Mouse (Mus musculus): ENCODE measurements around the gene Pitpna. TPM values are rescaled to one million over a fixed set of nuclear protein-coding genes. Genes with fewer than 3 reads are reported as not detected.

Pitpna gene
- total and polyA plus RNA-seq, 2 experiments from 2014 or later: 90.7 to 109 TPM

GRCm38 (mm10) chr11:75570375-75571125 lies 17.3 kb upstream of the Pitpna start:
- H3K4me1 ChIP-seq (ENCODE audit: insufficient read depth, low read length): peaks cover 13% of the 10 kb centered on the region; the same call in 1 of the 2 replicates
- H3K4me2 ChIP-seq (ENCODE audit: low read depth, low read length): no peak overlapping the region
- 87% methylated on average over 17 of the region's 17 CpGs for WGBS
- peaks cover 15% of the 10 kb centered on the region for H3K36me3 ChIP-seq (ENCODE audit: insufficient read depth, low read length)
- no peaks in the 10 kb centered on the region for H3K27me3 ChIP-seq (ENCODE audit: insufficient read depth, low read length)
- no peak for DNase-seq (ENCODE audit: low spot score)
- no peak overlapping the region for H3K9ac ChIP-seq (replicated peaks; ENCODE audit: low read length)
- no peak overlapping the region for H3K27ac ChIP-seq
- H3K9me3 ChIP-seq (ENCODE audit: low read length): no peaks in the 10 kb centered on the region
- H3K4me3 ChIP-seq (ENCODE audit: low read length): no peak overlapping the region
- TF ChIP-seq CTCF (IDR thresholded peaks at IDR 0.05; ENCODE audit: low read depth): no peak
- ATAC-seq: no peak

DNA sequence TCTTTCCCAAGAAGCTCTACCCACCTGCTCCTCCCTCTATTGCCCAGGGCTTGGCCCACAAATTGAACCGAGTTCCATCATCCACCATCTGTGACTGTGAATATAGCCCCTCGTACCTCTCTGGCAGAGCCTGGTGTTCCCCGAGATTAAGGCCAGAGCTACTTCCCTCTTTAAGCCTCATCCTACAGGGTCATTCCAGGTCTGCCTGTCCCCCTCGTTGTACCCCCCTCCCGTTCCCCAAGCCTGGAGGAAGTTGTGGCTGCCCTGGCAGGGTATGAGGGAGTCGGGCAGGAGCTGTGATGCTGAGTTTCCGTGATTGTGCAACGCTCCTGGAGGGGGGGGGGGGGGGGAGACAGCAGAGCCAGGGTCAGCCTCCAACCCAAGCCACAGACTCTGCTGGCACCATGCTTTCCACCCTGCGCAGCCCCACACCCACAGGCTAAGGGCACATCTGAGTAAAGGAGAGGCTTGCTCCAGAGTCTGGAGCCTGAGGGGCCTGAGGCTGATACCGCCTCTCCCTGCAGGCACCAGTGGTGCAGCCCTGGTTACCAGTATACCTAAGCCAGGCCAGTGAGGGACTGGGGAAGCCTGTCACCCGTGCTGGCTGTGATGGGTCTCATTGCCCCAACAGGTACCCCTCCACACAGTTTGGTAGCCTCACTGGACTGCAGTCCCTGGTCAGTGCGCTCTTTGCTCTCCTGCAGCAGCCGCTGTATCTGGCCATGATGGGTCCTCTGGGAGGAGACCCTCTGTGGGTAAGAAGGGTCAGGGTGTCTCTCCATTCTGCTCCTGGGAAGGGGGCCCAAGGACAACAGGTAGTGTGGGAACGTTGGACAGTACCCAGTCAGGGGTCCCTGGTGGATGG lies 16.5 kb upstream of the Pitpna start:
- DNase-seq (ENCODE audit: low spot score) (no peak), ATAC-seq (no peak)
- Histone ChIP-seq H3K4me3 (ENCODE audit: low read length) (no peak overlapping the region), H3K36me3 (ENCODE audit: insufficient read depth, low read length) (peaks cover 13% of the 10 kb centered on the region), H3K27ac (no peak overlapping the region), H3K9me3 (ENCODE audit: low read length) (no peaks in the 10 kb centered on the region), H3K27me3 (ENCODE audit: insufficient read depth, low read length) (no peaks in the 10 kb centered on the region), H3K4me2 (ENCODE audit: low read depth, low read length) (no peak overlapping the region), H3K9ac (replicated peaks; ENCODE audit: low read length) (no peak overlapping the region), H3K4me1 (ENCODE audit: insufficient read depth, low read length) (peaks cover 13% of the 10 kb centered on the region; the same call in 1 of the 2 replicates)
- 68% methylated on average over 14 of the region's 14 CpGs for WGBS
- TF ChIP-seq CTCF (IDR thresholded peaks at IDR 0.05; ENCODE audit: low read depth): no peak

DNA sequence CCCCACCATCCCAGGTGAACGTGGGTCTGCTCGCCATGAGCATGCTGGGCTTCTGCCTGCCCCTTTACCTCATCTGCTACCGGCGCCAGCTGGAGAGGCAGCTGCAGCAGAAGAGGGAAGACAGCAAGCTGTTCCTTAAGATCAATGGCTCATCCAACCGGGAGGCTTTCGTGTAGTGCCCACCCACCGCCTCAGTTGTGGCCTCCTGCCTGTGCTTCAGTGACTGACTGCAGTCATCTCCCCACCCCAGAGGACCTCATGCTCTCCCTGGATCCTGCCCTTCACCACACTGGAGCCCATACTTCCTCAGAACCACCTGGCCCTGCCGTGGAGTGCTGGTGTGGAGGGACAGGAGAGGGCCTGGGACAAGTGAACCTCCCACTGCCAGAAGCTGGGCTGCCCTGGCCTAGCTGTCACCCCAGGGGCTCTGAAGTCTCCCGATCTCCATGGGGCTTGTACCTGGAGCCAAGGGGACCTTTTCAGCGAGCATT lies 15.6 kb upstream of the Pitpna start:
- Histone ChIP-seq H3K9ac (replicated peaks; ENCODE audit: low read length) (peak overlapping the region; percentile 9; the same call in 1 of the 2 replicates), H3K9me3 (ENCODE audit: low read length) (no peaks in the 10 kb centered on the region), H3K36me3 (ENCODE audit: insufficient read depth, low read length) (peaks cover 8% of the 10 kb centered on the region), H3K4me2 (ENCODE audit: low read depth, low read length) (no peak overlapping the region), H3K4me3 (ENCODE audit: low read length) (no peak overlapping the region), H3K27ac (peak overlapping the region; percentile 79; the same call in 1 of the 2 replicates), H3K4me1 (ENCODE audit: insufficient read depth, low read length) (peaks cover 13% of the 10 kb centered on the region; the same call in 1 of the 2 replicates), H3K27me3 (ENCODE audit: insufficient read depth, low read length) (no peaks in the 10 kb centered on the region)
- DNase-seq (ENCODE audit: low spot score) (no peak), ATAC-seq (no peak)
- TF ChIP-seq CTCF (IDR thresholded peaks at IDR 0.05; ENCODE audit: low read depth): no peak
- WGBS: 10% methylated on average over 10 of the region's 10 CpGs

- ATAC-seq (peak; percentile 85), DNase-seq (ENCODE audit: low spot score) (peak; percentile 93)
- WGBS: 11% methylated on average over 12 of the region's 12 CpGs
- Histone ChIP-seq H3K36me3 (ENCODE audit: insufficient read depth, low read length) (peaks cover 8% of the 10 kb centered on the region), H3K27ac (peak overlapping the region; percentile 79), H3K4me1 (ENCODE audit: insufficient read depth, low read length) (peaks cover 13% of the 10 kb centered on the region; the same call in 1 of the 2 replicates), H3K4me2 (ENCODE audit: low read depth, low read length) (no peak overlapping the region), H3K9me3 (ENCODE audit: low read length) (no peaks in the 10 kb centered on the region), H3K9ac (replicated peaks; ENCODE audit: low read length) (peak overlapping the region; percentile 9; the same call in 1 of the 2 replicates), H3K27me3 (ENCODE audit: insufficient read depth, low read length) (no peaks in the 10 kb centered on the region), H3K4me3 (ENCODE audit: low read length) (no peak overlapping the region)
- peak; percentile 96 for TF ChIP-seq CTCF (IDR thresholded peaks at IDR 0.05; ENCODE audit: low read depth)
These were observed 14.8 kb upstream of the Pitpna start for GRCm38 (mm10) chr11:75572854-75573650.

DNA sequence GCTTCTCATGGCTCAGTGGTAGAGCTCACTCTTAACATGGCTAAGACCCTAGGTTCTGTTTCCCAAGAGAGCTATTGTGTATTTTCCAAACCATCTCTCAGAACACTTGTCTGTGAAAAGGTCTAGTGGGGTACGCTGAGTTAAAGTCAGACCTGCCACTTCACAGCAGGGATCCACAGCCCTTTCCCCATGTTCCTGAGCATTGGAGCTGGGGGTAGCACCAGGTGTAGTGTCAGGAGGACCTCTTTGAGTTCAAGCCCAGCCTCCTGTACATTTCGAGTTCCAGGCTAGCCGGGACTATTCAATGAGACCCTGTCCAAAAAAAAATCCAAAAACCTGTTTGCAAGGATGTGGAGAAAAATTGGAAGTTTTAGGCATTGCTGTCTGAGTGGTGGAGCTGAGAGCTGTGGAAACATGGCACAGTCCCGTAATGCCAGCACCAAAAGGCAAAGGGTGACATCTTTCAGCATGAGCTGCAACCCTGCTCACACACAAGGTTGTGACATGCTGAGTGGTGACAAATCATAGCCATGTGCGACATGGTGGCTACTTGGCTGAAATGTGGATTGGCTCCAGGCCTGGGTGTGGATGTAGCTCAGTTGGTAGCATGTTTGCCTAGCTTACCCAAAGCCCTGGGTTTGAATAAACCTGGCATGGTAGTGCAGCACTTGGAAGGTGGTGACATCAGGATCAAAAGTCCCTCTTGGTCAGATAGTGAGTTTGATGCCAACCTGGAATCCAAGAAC lies 13.3 kb upstream of the Pitpna start:
- H3K36me3 ChIP-seq (ENCODE audit: insufficient read depth, low read length): no peaks in the 10 kb centered on the region
- TF ChIP-seq CTCF (IDR thresholded peaks at IDR 0.05; ENCODE audit: low read depth): no peak
- WGBS: 83% methylated on average over 5 of the region's 5 CpGs
- peaks cover 13% of the 10 kb centered on the region; the same call in 1 of the 2 replicates for H3K4me1 ChIP-seq (ENCODE audit: insufficient read depth, low read length)
- H3K27me3 ChIP-seq (ENCODE audit: insufficient read depth, low read length): no peaks in the 10 kb centered on the region
- no peak overlapping the region for H3K9ac ChIP-seq (replicated peaks; ENCODE audit: low read length)
- no peak for DNase-seq (ENCODE audit: low spot score)
- no peak overlapping the region for H3K27ac ChIP-seq
- H3K4me2 ChIP-seq (ENCODE audit: low read depth, low read length): no peak overlapping the region
- H3K4me3 ChIP-seq (ENCODE audit: low read length): no peak overlapping the region
- no peaks in the 10 kb centered on the region for H3K9me3 ChIP-seq (ENCODE audit: low read length)
- no peak for ATAC-seq

Measured in hindbrain, postnatal 0 days (tissue).